12 mouse cellular contexts compared by ENCODE assay signal in the genomic region with DNA sequence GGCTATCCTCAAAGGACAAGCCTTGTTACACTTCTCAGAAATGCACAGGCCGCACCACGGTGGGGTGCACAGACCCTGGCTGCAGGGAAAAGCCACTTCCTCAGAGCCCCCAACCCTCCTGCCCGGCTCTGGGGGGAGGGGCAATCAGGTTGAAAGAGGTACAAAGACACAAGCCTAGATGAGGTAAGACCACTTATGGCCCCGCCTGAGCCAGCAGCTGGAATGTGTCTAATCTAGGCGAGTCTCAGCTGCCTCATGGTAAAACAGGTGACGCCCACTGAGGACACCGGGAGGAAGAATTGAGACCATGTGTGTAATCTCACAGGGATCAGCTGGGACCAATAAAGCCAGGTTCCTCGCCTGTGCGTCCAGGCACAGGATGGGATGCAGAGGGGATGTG. TPM values are rescaled to one million over a fixed set of nuclear protein-coding genes. Genes with fewer than 3 reads are reported as not detected.
DNase-seq lines count a peak whose midpoint lies in the region; ATAC-seq and TF ChIP-seq lines count a peak whose summit lies in the region.
"Had no signal": no experiment of that assay in that cellular context is flagged by ENCODE, and none has a peak within 500 bp of the region (broad histone marks: within the 10 kb centered on the region; RNA-seq: fewer than 3 reads in every experiment).

No protein-coding gene starts in this region.

- no peak overlapping the region for H3K4me3 ChIP-seq in heart, adult 2 months
- no peak overlapping the region for H3K4me3 ChIP-seq in kidney, postnatal 0 days (replicated peaks; ENCODE audit: low read depth, low read length)
- no peak overlapping the region for H3K4me3 ChIP-seq in embryonic facial prominence, embryonic 11.5 days (ENCODE audit: low read depth, low read length)
- H3K4me3 ChIP-seq: forebrain, embryonic 15.5 days; hindbrain, embryonic 13.5 days; midbrain, embryonic 13.5 days had no signal

- no peaks in the 10 kb centered on the region for H3K79me2 ChIP-seq in heart, adult 2 months (replicated peaks; ENCODE audit: control insufficient read depth, insufficient read depth, low read length)

- no peak for TF ChIP-seq EP300 in heart, adult 2 months (IDR thresholded peaks at IDR 0.05; ENCODE audit: insufficient read depth, low read depth, low read length)

- no peak overlapping the region for H3K9ac ChIP-seq in heart, adult 2 months (ENCODE audit: low read depth, low read length)
- H3K9ac ChIP-seq in kidney, postnatal 0 days (ENCODE audit: low read depth, low read length) = 0 out of 2 replicates have a peak overlapping the region, but pooled peaks have one; percentile 4
- H3K9ac ChIP-seq in embryonic facial prominence, embryonic 11.5 days (replicated peaks; ENCODE audit: low read length) = no peak overlapping the region
- H3K9ac ChIP-seq: forebrain, embryonic 15.5 days; hindbrain, embryonic 13.5 days had no signal

- no peaks in the 10 kb centered on the region for H3K36me3 ChIP-seq in heart, adult 2 months (ENCODE audit: control insufficient read depth, insufficient read depth, low read length)
- H3K36me3 ChIP-seq in kidney, postnatal 0 days (ENCODE audit: insufficient read depth, low read length) = no peaks in the 10 kb centered on the region
- H3K36me3 ChIP-seq in embryonic facial prominence, embryonic 11.5 days (replicated peaks; ENCODE audit: control insufficient read depth, insufficient read depth, low read depth, low read length) = no peaks in the 10 kb centered on the region
- H3K36me3 ChIP-seq: forebrain, embryonic 15.5 days; hindbrain, embryonic 13.5 days; midbrain, embryonic 13.5 days had no signal

- no peak for DNase-seq in heart, adult 2 months
- DNase-seq in heart, postnatal 10 days = no peak
- DNase-seq in kidney, postnatal 0 days (ENCODE audit: low spot score) = no peak
- no peak for DNase-seq in kidney, adult 11 months
- DNase-seq in embryonic facial prominence, embryonic 11.5 days (ENCODE audit: low spot score) = peak; percentile 88
- DNase-seq in lung, postnatal 36 days = peak; percentile 57
- DNase-seq in layer of hippocampus, postnatal 14 days (ENCODE audit: low spot score in 2 of 2) = no peak
- DNase-seq in right cerebral cortex, postnatal 10 days (ENCODE audit: low spot score in 2 of 2) = no peak
- DNase-seq: cerebellum, postnatal 10 days had no signal

- TF ChIP-seq POLR2A in heart, adult 2 months (IDR thresholded peaks at IDR 0.05; ENCODE audit: insufficient read depth, low read depth, low read length) = no peak

- WGBS in heart, adult 2 months = 55% methylated on average over 9 of the region's 9 CpGs
- WGBS in kidney, postnatal 0 days = 41% methylated on average over 9 of the region's 9 CpGs
- WGBS in embryonic facial prominence, embryonic 11.5 days = 20% methylated on average over 9 of the region's 9 CpGs

- peaks cover 27% of the 10 kb centered on the region for H3K4me1 ChIP-seq in heart, adult 2 months (ENCODE audit: control insufficient read depth, insufficient read depth, low read length)
- peaks cover 62% of the 10 kb centered on the region for H3K4me1 ChIP-seq in kidney, postnatal 0 days (replicated peaks; ENCODE audit: insufficient read depth, low read length)
- H3K4me1 ChIP-seq in embryonic facial prominence, embryonic 11.5 days (ENCODE audit: control insufficient read depth, insufficient read depth, low read length) = peaks cover 29% of the 10 kb centered on the region

- peak; percentile 48; the same call in 1 of the 2 replicates for ATAC-seq in kidney, postnatal 0 days (replicated peaks; ENCODE audit: low FRiP score, low read depth)
- ATAC-seq in embryonic facial prominence, embryonic 11.5 days (replicated peaks; ENCODE audit: insufficient number of reproducible peaks, low FRiP score, low TSS enrichment, low read depth) = peak; percentile 69; the same call in 1 of the 2 replicates
- ATAC-seq: forebrain, embryonic 15.5 days; midbrain, embryonic 13.5 days had no signal

- H3K27ac ChIP-seq in heart, adult 2 months = peak overlapping the region; percentile 52
- H3K27ac ChIP-seq in kidney, postnatal 0 days = peak overlapping the region; percentile 73
- H3K27ac ChIP-seq in embryonic facial prominence, embryonic 11.5 days (replicated peaks; ENCODE audit: low read depth, low read length) = peak overlapping the region; percentile 28; the same call in 1 of the 2 replicates
- H3K27ac ChIP-seq: hindbrain, embryonic 13.5 days; midbrain, embryonic 13.5 days had no signal

- H3K27me3 ChIP-seq in heart, adult 2 months (ENCODE audit: control insufficient read depth, insufficient read depth, low read length) = no peaks in the 10 kb centered on the region
- no peaks in the 10 kb centered on the region for H3K27me3 ChIP-seq in kidney, postnatal 0 days (ENCODE audit: insufficient read depth, low read length)
- no peaks in the 10 kb centered on the region for H3K27me3 ChIP-seq in embryonic facial prominence, embryonic 11.5 days (ENCODE audit: control insufficient read depth, insufficient read depth, low read length)
- H3K27me3 ChIP-seq: forebrain, embryonic 15.5 days had no signal

- no peak overlapping the region for H3K4me2 ChIP-seq in kidney, postnatal 0 days (ENCODE audit: low read length)
- 0 out of 2 replicates have a peak overlapping the region, but pooled peaks have one; percentile 3 for H3K4me2 ChIP-seq in embryonic facial prominence, embryonic 11.5 days (ENCODE audit: low read depth, low read length)
- H3K4me2 ChIP-seq: forebrain, embryonic 15.5 days; hindbrain, embryonic 13.5 days; midbrain, embryonic 13.5 days had no signal

- TF ChIP-seq CTCF in heart, adult 2 months (IDR thresholded peaks at IDR 0.05) = no peak
- no peak for TF ChIP-seq CTCF in kidney, postnatal 0 days (IDR thresholded peaks at IDR 0.05; ENCODE audit: low read depth)

- H3K9me3 ChIP-seq in kidney, postnatal 0 days (replicated peaks; ENCODE audit: low read length) = no peaks in the 10 kb centered on the region
- no peaks in the 10 kb centered on the region for H3K9me3 ChIP-seq in embryonic facial prominence, embryonic 11.5 days (replicated peaks; ENCODE audit: control insufficient read depth, low read length)
- H3K9me3 ChIP-seq: forebrain, embryonic 15.5 days; hindbrain, embryonic 13.5 days; midbrain, embryonic 13.5 days had no signal

- intact Hi-C loops in heart, adult 2 months (cut with DNase I) = loop anchor here (2.0 kb wide), 1 partner anchor 22 kb away; no protein-coding TSS in a partner anchor
- intact Hi-C loops in heart, postnatal 10 days (cut with DNase I) = no loop called here

RNA-seq across cellular contexts. Expression of gene Shb, which starts 25.2 kb away (rescaled TPM):
- 10 to 100 TPM; 27.2 to 43.0 TPM for total RNA-seq in heart, adult 2 months (2021)
- 19.2 and 19.4 TPM in 2 replicates for polyA plus RNA-seq in heart, adult 2 months (2012; rRNA removed)
- 10 to 100 TPM; 67.9 to 71.6 TPM for total RNA-seq in heart, postnatal 10 days (2021)
- 5.4 and 6.6 TPM in 2 replicates for polyA plus RNA-seq in kidney, postnatal 0 days (2015; fragmentation: Nextera tagmentation; extraction: Ambion mirVana)
- polyA plus RNA-seq in embryonic facial prominence, embryonic 11.5 days (2014; fragmentation: Nextera tagmentation; extraction: Ambion mirVana) = 5.8 and 7.5 TPM in 2 replicates
- 10 to 100 TPM; 21.5 to 24.9 TPM for total RNA-seq in layer of hippocampus, postnatal 14 days (2021)

Comparison
In these comparisons a context has a peak if more than half of its experiments do, and no peak if none do; other contexts are left out.
1. DNase-seq: peak in embryonic facial prominence, embryonic 11.5 days (single experiment) and lung, postnatal 36 days (single experiment); none in heart, adult 2 months (0 of 2), heart, postnatal 10 days (0 of 2), kidney, postnatal 0 days (single experiment), kidney, adult 11 months (single experiment), layer of hippocampus, postnatal 14 days (0 of 2) and right cerebral cortex, postnatal 10 days (0 of 2).
2. Peak in every context shown above with its lines, with median percentiles within 50 percentile points of each other: H3K27ac ChIP-seq.